Mouse (Mus musculus) mesoderm, embryonic 11.5 days (tissue): ENCODE data around the gene Mybpc3.

ENCODE experiments used
- DNase-seq: peaks from one replicate; pipeline ENCODE4 v3.0.0-alpha.2; 2012; ENCODE audit warnings: low read depth, low spot score

Mybpc3 gene

DNA sequence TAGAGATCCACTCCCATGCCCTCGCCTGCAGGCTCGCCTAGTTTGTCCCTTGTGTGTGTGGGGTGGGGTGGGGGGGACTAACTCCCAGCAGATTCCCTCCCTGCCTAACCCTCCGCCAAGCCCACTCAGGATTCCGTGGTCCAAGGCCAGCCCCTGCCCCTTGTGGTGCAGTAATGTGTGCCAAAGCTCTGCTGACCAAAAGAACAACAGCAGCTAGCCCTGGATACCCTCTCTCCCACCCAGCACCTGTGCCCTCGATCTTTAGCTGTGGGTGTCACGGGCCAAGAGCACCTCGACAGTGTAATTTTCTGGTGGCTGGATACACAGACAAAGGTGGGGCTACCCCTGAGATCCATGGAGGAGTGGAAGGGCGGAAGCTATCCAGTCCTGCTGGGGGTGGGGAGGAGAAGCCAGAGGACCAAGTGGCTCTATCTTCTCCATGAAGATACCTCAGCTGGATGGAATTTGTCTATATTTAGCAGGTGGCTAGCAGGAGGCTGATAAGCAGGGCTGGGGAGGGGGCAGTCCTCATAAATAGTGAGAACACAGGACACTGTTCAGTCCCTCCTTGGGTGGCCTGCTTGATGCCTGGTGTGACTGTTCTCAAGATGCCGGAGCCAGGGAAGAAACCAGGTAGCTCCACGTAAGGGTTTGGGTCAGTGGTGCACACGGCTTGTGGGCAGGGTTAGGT is at the start of gene Mybpc3:
Mybpc3 (plus strand) TSS at position 560 of the 691 bp plus-strand sequence.
- DNase-seq: no peak

DNA sequence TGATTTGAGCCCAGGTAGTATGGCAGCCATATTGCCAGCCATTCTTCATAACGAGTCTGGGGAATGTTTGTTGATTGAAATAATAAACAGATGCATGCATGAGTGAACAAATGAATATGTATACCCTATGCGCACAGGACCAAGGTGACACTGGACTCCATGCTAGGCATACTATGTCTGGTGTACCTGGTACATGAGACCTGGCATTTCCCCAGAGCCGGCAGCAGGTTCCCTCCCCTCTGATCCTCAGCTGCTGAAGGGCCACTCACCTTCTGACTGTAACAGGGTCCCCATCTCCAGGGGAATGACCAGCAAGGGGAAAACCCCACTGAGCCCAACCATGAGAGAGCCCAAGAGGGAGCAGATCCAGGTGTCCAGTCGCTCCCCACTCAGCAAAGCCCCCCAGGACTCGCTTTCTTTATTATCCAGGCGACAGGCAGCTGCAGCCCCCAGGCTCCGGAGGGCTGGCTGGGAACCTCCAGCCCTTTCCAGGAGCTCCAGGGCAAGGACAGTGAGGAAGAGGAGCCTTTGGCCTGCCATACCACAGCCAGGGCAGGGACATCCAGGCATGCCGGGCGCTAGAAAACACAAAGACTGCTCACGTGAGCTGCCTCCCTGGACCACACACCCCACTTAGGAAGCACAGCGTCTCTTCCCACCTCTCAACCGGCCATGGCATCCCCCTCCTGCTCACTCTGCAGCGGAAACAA is 49.6 kb upstream of the Mybpc3 start:
- DNase-seq: no peak

DNA sequence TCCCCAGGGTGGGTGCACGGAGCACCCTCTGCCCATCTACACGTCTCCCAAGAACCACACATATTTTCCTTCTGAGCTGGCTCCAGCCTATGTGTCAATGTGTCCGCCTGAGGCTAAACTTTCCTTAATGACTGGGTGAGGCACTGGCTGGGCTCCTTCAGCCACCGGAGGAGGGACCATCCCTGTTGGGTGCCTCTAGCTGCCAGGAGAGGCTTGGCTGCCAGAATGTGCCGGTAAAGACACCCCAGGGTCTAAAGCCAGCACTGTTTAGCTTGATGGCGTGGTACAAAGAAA is 49.1 kb upstream of the Mybpc3 start:
- no peak for DNase-seq

DNA sequence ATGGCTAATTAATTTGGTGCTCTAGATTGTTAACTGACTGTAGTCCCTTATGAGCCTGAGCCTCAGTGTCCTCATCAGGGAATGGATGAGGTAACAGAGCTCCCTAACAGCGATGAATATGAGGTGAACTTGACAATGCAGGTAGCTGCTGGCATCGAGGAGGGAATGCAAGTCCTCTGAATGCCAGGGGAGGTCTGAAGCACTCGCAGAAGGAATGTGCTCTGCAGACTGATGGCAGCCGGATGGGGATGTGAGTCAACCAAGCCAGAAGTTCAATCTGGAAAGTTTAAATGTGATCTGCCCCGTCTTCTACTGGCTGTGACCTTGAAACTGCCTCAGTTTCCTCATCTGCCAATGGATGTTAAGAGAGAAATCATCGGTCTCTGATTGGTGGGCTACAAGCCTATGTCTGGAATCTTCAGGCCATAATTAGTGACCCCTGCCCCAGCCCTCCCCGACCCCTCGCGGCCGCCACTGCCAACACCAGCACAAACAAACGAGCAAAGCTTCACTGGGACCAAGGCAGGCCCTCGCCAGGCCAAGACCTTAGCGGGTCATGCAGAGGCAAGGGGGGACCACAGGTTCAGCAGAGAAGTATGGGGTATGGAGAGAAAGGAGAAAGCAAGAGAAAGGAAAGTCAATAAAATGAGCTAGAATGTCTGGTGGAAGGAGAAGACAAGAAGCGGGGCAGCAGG is 48.5 kb upstream of the Mybpc3 start:
- DNase-seq: peak; percentile 39

DNA sequence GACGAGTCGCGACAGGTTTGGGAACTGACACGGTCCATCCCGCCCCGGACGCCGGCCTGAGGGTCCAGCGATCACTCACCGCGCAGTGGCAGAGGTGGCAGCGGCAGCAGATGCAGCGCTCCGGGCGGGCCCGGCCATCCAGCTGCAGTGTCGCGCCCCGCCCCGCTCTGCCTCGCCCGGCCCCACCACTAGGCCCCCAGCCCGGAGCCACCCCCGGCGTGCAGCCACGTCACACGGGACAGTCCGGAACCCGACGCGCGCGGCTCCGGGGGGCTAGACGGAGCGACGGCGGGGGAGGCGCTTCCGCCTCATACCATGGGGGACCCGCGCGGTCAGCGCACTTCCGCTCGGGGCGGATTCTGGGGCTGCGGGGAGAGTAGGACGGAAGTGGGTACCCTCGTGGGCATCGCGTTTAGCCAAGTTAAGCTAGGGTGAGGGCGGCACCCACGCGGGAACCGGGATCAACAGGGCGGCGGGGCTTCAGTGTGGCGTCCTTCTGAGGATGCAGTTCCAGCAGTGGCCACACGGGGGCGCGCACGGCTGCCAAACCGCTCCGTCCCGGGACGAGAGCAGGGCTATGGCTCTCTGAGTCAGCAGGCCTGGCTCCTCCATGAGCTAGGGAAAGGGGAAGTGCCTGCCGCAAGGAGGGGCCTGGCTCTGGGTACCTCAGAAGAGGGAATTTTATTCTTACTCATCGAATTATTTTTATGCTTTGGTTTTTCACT is 47.7 kb upstream of the Mybpc3 start, which contains the start of gene Slc39a13:
Slc39a13 (minus strand) TSS at position 342 of the 725 bp plus-strand sequence.
- DNase-seq: peak; percentile 95

DNA sequence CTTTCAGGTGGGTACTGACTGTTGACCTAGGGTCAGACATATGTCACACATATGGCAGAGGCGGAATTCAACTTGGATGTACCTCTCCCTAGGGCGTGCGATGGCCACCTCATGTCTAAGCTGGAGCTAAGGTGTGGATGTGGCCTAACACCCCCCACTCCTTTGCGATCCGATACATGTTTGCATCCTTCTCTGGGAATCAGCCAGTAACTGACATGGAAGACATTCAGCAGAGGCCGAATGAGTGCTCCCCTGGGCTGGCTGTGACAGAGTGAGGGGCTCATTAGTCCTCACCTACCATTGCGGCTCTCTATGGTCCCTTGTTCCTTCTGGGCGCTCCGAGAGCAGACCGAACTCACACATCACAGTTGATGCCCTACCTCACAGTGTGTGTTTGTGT is 46.9 kb upstream of the Mybpc3 start:
- no peak for DNase-seq

DNA sequence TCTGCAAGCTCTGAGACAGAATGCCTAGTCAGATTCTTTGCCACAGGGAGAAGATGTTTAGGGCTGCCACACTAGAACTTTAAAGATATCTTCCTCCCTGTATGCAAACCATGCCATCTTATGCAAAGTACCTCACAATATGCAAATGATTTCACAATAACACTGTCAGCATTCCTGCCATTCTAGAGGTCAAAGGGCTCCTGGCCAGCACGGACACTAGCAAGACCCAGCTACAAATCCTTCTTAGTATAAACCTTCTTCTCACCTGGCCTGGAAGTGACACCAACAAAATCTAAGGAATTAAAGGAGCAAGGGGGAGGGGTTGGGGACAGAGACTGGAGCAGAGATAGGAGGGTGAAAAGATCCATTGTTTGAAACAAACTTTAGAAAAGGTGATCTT is 45.9 kb upstream of the Mybpc3 start:
- no peak for DNase-seq

DNA sequence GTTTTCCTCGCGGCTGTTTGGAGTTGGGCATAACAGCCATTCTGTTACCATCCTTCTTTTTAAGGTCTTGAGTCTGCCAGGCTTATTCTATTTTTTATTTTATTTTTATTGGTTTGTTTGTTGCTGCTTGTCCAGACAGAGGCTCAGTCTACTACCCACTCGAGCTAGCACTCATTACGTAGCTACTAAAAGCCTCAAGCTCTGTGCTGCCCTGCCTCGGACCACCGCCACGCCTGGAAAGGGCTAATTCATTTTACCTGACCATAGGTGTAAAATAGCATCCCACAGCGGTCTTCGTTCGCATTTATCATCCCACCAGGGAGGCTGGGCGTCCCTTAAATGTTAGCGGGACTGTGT is 40.0 kb upstream of the Mybpc3 start:
- DNase-seq: no peak

DNA sequence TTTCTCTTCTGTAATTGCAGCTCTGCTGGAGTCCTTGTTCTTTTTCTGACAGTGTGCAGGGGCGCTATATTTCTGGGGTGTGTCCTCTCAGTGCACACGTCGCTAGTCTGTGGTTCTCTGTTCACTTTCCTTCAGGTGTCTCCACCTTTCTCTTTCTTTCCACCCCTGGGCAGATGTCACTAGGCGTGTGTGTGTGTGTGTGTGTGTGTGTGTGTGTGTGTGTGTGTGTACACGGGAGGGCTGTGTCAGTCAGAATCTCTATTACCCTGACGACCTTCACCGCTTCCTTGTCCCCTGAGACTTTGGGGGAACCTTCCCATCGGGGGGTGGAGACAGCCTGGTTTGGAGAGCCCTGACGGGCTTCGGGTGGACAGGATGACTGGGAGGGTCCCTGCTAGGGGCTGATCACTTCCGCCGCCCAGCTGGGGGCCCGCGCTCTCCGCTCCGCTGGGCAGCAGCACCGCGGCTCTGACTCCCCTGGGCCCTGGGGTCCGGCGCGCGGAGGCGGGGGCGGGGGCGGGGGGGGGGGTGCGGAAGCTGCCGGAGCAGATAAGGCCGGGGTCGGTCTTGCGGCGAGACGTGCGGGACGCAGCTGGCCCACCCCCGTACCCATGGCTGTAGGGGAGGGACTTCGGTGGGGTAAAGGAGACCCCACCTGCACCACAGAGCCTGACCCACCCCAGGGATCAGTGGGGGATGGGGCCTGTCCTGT is 39.5 kb upstream of the Mybpc3 start:
- peak; percentile 41 for DNase-seq

DNA sequence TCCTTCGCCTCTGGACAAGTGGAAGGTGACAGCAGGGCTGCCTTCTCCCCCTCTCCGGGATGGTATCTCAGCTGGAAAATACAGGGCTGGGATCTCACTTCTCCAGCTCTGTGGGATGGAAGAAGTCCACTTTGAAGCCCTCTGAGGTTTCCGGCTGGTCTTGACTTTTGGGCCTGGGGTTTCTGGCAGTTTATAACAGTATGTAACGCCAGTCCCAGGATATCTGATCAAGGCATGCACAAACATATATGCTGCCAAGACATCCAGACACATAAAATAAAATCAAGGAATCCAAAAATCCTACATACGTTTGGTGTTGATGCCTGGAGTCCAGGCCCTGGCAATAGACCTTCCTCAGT is 38.9 kb upstream of the Mybpc3 start:
- DNase-seq: no peak

DNA sequence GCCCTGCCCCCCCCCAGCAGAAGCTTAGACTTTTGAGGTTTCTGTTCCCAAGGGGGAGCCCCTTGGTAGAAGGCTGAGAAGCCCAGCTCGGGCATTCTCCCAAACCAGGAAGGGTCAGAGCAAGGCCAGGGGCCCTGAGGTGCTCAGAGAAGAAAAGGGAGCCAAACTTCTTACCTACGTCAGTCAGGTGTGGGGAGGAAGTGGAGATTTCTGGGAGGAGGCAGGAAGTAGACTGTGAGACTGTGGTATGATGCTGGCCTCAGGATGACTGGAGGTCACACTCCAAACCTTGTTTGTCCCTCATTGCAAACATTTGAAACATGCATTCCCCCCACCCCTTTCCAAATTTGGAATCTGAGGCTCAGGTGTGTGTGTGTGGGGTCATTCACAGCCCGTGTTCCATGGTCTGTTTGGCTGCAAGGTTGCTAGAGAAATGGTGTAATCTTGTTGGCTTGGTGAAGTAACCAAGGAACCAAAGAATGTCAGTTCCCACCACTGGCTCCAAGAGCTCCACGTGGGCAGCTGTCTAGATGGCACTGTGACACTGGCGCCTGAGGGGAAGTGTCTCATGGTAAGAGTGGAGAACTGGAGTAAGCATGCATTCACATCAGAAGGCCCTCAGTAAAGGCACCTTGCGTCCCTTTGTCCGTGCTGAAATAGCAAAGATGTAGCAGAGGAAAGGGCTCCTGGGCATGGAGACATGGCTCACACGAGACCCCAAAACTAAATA is 37.0 kb upstream of the Mybpc3 start:
- DNase-seq: no peak

DNA sequence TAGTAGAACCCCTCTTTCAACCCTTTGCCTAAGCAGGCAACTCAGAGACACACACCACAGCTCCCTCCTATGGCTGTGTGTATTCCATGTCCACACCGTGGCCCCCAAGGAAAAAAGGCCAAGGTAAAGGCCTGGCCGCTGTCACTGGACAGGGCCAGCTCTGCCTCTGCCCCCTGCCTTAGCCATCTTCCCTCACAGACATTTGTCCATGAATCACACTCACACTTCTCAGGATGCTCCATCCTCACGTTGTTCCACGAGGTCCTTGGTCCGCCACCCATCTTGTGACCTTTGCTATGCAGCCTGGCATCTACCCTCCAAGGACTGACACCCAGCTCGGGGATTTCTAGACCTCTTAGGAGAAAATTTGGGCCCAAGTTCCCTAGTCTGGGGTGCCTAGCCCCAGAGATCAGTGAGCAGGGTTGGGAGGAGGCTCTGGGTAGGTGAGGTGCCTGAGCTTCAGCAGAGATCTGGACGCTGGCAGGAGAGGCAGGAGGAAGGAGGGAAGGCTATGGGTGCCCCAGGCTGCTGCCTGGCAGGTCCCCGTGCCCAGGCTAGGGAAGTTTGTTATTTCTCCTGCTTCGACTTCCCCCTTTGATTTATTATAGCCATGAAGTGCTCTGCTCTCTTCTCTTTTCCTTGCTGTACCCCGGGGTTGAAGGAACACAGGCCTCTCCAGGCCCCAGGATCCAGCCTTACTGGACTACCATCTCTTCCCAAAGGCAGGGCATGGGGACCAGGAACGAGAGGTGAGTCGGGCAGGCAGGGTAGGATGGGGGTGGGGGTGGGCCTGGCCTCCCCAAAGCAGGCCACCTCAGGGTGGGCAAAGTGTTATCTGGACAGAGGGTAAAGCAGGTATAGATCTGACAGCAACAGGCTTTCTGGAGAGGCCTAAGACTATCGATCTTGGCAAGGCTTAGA is 35.9 kb upstream of the Mybpc3 start, which contains the start of gene Spi1:
Spi1 (plus strand) TSS at position 616 of the 921 bp plus-strand sequence.
- DNase-seq: no peak

DNA sequence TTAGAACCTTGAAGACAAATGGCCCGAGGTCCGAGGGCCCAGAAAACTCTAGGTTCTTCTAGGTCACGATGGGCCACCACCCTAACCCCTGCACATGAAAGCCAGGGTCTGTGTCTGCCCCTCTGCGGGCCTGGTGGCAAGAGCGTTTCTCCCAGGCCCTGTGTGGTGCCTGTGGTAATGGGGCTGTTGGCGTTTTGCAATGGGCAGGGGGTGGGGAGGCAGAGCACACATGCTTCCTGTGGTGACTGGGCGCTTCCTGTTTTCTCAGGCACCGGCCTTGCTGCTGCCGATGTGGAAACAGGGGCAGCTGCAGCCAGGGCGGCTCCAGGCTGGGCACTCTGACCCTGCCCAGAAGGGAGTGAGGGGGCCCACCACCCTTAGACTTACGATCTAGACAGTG is 35.1 kb upstream of the Mybpc3 start:
- no peak for DNase-seq

DNA sequence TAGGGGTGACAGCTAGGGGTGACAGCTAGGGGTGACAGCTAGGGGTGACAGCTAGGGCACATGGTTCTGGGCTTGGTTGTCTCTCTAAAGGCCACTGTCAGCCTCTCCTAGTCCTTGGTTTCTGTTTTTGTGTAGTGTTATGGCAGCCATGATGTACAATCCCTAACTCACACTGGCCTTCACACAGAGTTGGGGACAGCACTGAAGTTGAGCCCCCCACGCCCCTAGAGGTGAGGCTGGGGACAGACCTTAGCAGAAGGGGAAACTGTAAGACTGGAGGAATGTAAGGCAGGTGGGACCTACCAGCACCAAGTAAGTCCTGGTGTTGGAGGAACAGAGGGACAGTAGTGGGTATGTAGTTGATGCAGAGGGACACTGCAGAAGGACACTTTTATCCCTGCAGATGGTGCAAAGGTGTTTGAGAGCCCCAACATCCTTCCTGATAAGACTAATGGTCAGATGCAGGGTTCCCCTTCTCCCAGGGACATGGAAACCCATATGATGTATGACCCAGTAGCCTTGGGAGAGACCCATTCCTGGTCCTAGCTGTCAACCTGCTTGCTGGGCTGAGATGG is 34.5 kb upstream of the Mybpc3 start:
- DNase-seq: no peak

DNA sequence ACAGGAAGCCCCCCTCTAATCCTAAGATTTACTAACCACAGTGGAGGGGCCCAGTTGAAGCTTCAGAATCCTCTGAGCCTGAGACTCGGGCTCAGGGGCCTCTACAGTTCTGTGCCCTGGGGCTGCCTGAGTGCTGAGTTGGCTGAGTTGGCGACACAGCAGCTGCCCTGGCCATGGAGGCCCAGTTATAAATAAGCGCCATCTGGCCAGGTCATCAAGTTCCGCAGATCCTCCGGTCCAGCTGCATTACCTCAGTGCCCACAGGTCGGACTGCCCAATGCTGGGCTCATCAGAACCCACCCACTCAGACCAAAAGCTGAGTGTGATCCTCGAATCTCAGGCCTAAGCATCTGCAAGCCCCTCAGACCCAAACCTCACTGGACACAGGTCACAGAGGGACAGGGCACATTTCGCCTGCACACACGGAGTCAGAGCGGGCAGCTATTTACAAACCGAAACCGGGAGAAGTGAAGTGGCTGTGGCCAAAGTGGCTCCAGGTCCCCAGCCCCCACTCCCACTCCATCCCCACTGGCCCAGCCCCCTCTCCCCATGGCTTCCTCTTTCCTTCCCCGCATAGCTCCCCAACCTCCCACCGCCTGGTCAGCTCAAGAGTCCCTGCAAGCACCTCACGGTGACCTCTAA is 33.6 kb upstream of the Mybpc3 start:
- no peak for DNase-seq

DNA sequence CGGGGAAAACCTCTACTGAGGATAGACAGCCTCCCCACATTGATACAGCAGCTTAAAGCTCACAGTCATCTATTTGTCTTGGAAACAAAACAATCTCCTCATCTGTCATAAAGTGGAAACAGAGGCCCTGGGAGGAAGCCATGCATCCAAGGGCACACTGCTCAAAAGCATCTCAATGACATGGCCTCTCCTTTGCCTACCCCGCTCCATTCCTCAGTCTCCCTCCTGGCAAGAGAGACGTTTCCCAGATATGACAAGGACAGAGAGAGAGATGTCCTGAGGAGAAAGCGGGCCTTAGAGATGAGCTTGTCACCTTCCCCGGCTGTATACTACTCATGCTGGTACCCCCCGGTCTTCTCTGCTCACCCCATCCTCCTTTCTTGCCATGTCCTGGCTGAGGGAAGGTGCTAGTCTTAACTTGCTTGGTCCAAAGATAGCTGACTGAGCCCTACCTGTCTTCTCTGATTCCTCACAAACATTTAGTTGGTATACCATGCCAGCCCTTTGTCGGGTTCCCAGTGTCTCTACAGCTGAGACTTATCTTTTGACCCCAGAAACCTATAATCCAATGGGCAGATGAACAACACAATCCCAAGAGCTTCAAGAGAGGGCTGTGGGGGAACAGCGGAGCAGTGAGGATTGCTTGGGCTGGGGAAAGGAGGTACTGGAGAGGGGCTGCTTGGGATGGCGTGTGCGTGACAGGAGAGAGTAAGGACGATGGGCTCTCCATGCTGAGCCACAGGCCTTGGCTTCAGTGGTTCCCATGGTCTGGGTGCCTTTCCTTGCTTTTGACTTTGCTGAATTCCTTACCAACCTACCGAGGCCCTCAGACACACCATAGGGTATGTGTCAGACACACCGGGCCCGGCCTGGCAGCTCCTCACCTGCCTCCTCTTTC is 32.2 kb upstream of the Mybpc3 start:
- DNase-seq: no peak

DNA sequence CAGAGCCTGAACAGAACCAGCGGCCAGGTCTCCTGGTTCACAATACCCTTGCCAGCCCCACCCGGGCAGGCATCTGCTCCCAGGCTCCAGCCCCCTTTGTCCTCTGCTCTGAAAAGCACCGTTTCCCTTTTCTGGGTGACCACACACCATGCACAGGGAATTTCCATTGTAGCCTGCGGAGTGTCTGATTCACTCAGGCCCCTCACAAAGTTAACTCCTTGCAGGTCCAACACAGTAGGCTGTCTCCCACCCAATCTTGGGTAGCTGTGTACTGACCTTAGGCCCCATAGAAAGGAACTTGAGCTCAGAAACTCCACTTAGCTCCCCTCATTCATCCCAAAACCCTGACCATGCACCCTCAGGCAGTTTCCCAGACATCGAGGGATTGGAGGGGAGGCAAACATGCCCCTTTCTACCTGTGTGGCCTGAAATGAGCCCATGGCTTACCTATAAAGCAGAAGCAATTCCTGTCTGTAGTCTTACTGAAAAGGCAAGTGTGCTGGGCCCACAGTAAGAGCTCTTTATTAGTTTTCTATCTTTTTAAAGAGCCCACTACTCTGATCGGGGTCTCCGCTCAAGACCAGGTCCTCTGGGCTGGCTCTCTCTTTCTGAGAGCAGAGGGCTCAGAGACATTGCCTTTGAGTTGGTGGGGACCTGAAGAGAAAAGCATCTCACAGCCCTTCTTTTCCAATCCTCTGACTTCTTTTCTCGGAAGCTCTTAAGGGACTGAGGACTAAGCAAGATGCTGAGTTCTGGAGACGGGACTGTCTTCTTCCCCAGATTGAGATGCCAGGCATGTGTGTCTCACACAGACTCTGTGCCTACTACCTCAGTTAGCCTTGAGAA is 31.3 kb upstream of the Mybpc3 start:
- no peak for DNase-seq
